Comparison of ENCODE assay signal across 9 mouse cellular contexts in the genomic region with DNA sequence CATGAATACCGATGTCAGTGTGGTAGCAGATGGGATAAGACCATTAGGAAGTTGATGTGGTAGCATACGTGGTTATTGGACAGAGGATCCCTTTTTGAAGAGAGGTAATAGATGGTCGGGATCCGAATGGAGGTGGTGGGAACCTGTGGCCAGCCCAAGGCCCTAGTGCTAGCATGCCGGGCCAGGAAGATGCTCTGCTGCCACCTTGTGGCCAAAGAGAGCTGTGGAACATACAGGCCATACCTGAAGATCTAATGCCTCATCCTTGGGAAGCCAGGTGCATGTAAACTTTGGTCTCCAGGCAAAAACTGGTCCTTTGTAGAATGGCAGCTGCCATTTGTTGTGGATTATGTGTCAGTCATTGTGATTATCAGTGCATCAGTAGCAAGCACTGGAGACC. TPM values are rescaled to one million over a fixed set of nuclear protein-coding genes. Genes with fewer than 3 reads are reported as not detected.
DNase-seq lines count a peak whose midpoint lies in the region; ATAC-seq and TF ChIP-seq lines count a peak whose summit lies in the region.
"Had no signal": no experiment of that assay in that cellular context is flagged by ENCODE, and none has a peak within 500 bp of the region (broad histone marks: within the 10 kb centered on the region; RNA-seq: fewer than 3 reads in every experiment).

No protein-coding gene starts in this region.

- TF ChIP-seq POLR2A in cerebellum, adult 2 months (IDR thresholded peaks at IDR 0.05; ENCODE audit: borderline replicate concordance, insufficient read depth, low read length), result no peak
- no peak for TF ChIP-seq POLR2A in testis, adult 2 months (IDR thresholded peaks at IDR 0.05; ENCODE audit: control insufficient read depth, low read depth, low read length)

- peak; percentile 67 for ATAC-seq in inflammation-experienced regulatory T-cells, adult 6 months
- ATAC-seq in liver, embryonic 13.5 days (ENCODE audit: low read depth), result peak; percentile 60

- H3K27ac ChIP-seq in cerebellum, adult 2 months (ENCODE audit: insufficient read depth, low read length), result no peak overlapping the region
- no peak overlapping the region for H3K27ac ChIP-seq in liver, embryonic 13.5 days
- no peak overlapping the region for H3K27ac ChIP-seq in testis, adult 2 months (ENCODE audit: control insufficient read depth, insufficient read depth, low read depth, low read length)

- H3K4me1 ChIP-seq in cerebellum, adult 2 months (ENCODE audit: control insufficient read depth, insufficient read depth, low read length), result peaks cover 26% of the 10 kb centered on the region
- H3K4me1 ChIP-seq in liver, embryonic 13.5 days (replicated peaks), result peaks cover 54% of the 10 kb centered on the region
- H3K4me1 ChIP-seq in testis, adult 2 months (ENCODE audit: control insufficient read depth, insufficient read depth, low read length), result peaks cover 12% of the 10 kb centered on the region

- H3K9ac ChIP-seq in liver, embryonic 13.5 days, result no peak overlapping the region
- H3K9ac ChIP-seq: embryonic facial prominence, embryonic 12.5 days had no signal

- 3% methylated on average over 5 of the region's 5 CpGs for WGBS in cerebellum, adult 2 months
- 12% methylated on average over 5 of the region's 5 CpGs for WGBS in liver, embryonic 13.5 days (ENCODE audit: insufficient replicate concordance)

- no peaks in the 10 kb centered on the region for H3K36me3 ChIP-seq in liver, embryonic 13.5 days
- H3K36me3 ChIP-seq in testis, adult 2 months (ENCODE audit: control insufficient read depth, insufficient read depth, low read length), result no peaks in the 10 kb centered on the region
- H3K36me3 ChIP-seq: embryonic facial prominence, embryonic 12.5 days had no signal

- DNase-seq in ovary, postnatal 36 days (ENCODE audit: low spot score), result peak; percentile 64
- DNase-seq in ovary, adult 18-20 months (ENCODE audit: low spot score), result no peak
- DNase-seq in cerebellum, adult 2 months, result peak; percentile 81 to 85
- DNase-seq in forelimb bud, embryonic 11.5 days (ENCODE audit: low read depth, low spot score), result peak; percentile 78
- peak; percentile 62 for DNase-seq in liver, embryonic 13.5 days
- DNase-seq in neural tube, embryonic 10.5 days (ENCODE audit: extremely low spot score, low spot score), result peak; percentile 82

- H3K27me3 ChIP-seq in cerebellum, adult 2 months (ENCODE audit: control insufficient read depth, insufficient read depth, low read length), result no peaks in the 10 kb centered on the region
- peaks cover 38% of the 10 kb centered on the region for H3K27me3 ChIP-seq in liver, embryonic 13.5 days
- no peaks in the 10 kb centered on the region for H3K27me3 ChIP-seq in testis, adult 2 months (ENCODE audit: control insufficient read depth, insufficient read depth, low read length)

- no peak overlapping the region for H3K4me3 ChIP-seq in cerebellum, adult 2 months (replicated peaks; ENCODE audit: insufficient read depth, low read depth, low read length)
- no peak overlapping the region for H3K4me3 ChIP-seq in liver, embryonic 13.5 days (replicated peaks)
- no peak overlapping the region for H3K4me3 ChIP-seq in testis, adult 2 months (ENCODE audit: control insufficient read depth, low read depth, low read length)
- H3K4me3 ChIP-seq: embryonic facial prominence, embryonic 12.5 days had no signal

- H3K9me3 ChIP-seq in liver, embryonic 13.5 days (replicated peaks), result no peaks in the 10 kb centered on the region
- H3K9me3 ChIP-seq: embryonic facial prominence, embryonic 12.5 days had no signal

- peak; percentile 96 for TF ChIP-seq CTCF in cerebellum, adult 2 months (IDR thresholded peaks at IDR 0.05; ENCODE audit: borderline replicate concordance, insufficient read depth, low read depth, low read length)
- TF ChIP-seq CTCF in testis, adult 2 months (IDR thresholded peaks at IDR 0.05; ENCODE audit: control insufficient read depth, insufficient read depth, insufficient replicate concordance, low read depth, low read length), result peak; percentile 85; the same call in 1 of the 2 replicates

- H3K4me2 ChIP-seq in liver, embryonic 13.5 days, result no peak overlapping the region
- H3K4me2 ChIP-seq: embryonic facial prominence, embryonic 12.5 days had no signal

RNA-seq across cellular contexts. Expression of gene Agap3, which starts 18.6 kb away (rescaled TPM):
- 402 and 421 TPM in 2 replicates for polyA plus RNA-seq in cerebellum, adult 2 months (2012; rRNA removed)
- polyA plus RNA-seq in inflammation-experienced regulatory T-cells, adult 6 months (2017; shearing (Covaris generic)), result 1 to 10 TPM; 5.4 to 9.7 (median 7.5) TPM
- 9.0 and 10.3 TPM in 2 replicates for polyA plus RNA-seq in liver, embryonic 13.5 days (2015; fragmentation: Nextera tagmentation; extraction: Ambion mirVana)
- polyA plus RNA-seq in testis, adult 2 months (2012; rRNA removed), result 29.5 and 31.0 TPM in 2 replicates

RNA-seq across cellular contexts. Expression of gene Tmub1, which starts 22.9 kb away (rescaled TPM):
- 60.6 and 61.1 TPM in 2 replicates for polyA plus RNA-seq in cerebellum, adult 2 months (2012; rRNA removed)
- polyA plus RNA-seq in inflammation-experienced regulatory T-cells, adult 6 months (2017; shearing (Covaris generic)), result 10 to 100 TPM; 50.9 to 68.9 (median 59.0) TPM
- 5.8 and 7.3 TPM in 2 replicates for polyA plus RNA-seq in liver, embryonic 13.5 days (2015; fragmentation: Nextera tagmentation; extraction: Ambion mirVana)
- polyA plus RNA-seq in testis, adult 2 months (2012; rRNA removed), result 5.7 and 6.2 TPM in 2 replicates

RNA-seq across cellular contexts. Expression of gene Fastk, which starts 25.5 kb away (rescaled TPM):
- polyA plus RNA-seq in cerebellum, adult 2 months (2012; rRNA removed), result 246 and 265 TPM in 2 replicates
- 10 to 100 TPM; 32.1 to 63.3 (median 63.0) TPM for polyA plus RNA-seq in inflammation-experienced regulatory T-cells, adult 6 months (2017; shearing (Covaris generic))
- 56.0 and 59.0 TPM in 2 replicates for polyA plus RNA-seq in liver, embryonic 13.5 days (2015; fragmentation: Nextera tagmentation; extraction: Ambion mirVana)
- polyA plus RNA-seq in testis, adult 2 months (2012; rRNA removed), result 243 and 247 TPM in 2 replicates

RNA-seq across cellular contexts. Expression of gene Slc4a2, which starts 47.0 kb away (rescaled TPM):
- polyA plus RNA-seq in cerebellum, adult 2 months (2012; rRNA removed), result 81.3 and 88.0 TPM in 2 replicates
- polyA plus RNA-seq in inflammation-experienced regulatory T-cells, adult 6 months (2017; shearing (Covaris generic)), result 10 to 100 TPM; 11.4 to 17.1 (median 12.4) TPM
- polyA plus RNA-seq in liver, embryonic 13.5 days (2015; fragmentation: Nextera tagmentation; extraction: Ambion mirVana), result 9.0 and 10.8 TPM in 2 replicates
- polyA plus RNA-seq in testis, adult 2 months (2012; rRNA removed), result 46.4 and 46.9 TPM in 2 replicates

RNA-seq across cellular contexts. Expression of gene Cdk5, which starts 47.3 kb away (rescaled TPM):
- 221 and 222 TPM in 2 replicates for polyA plus RNA-seq in cerebellum, adult 2 months (2012; rRNA removed)
- 10 to 100 TPM; 47.6 to 66.2 (median 62.8) TPM for polyA plus RNA-seq in inflammation-experienced regulatory T-cells, adult 6 months (2017; shearing (Covaris generic))
- polyA plus RNA-seq in liver, embryonic 13.5 days (2015; fragmentation: Nextera tagmentation; extraction: Ambion mirVana), result 10.9 and 11.3 TPM in 2 replicates
- 40.6 and 52.3 TPM in 2 replicates for polyA plus RNA-seq in testis, adult 2 months (2012; rRNA removed)

Comparison
In these comparisons a context has a peak if more than half of its experiments do, and no peak if none do; other contexts are left out.
1. RNA of gene Agap3, which starts 18.6 kb away (polyA plus RNA-seq): 402 to 421 TPM in cerebellum, adult 2 months; 29.5 to 31.0 TPM in testis, adult 2 months, 9.0 to 10.3 TPM in liver, embryonic 13.5 days and 5.4 to 9.7 TPM in inflammation-experienced regulatory T-cells, adult 6 months; every median in the first group is over 10 times any median in the second.